Mouse (Mus musculus) heart, postnatal 4 days (tissue): Measurements from ENCODE around the gene Ptgds. TPM values are rescaled to one million over a fixed set of nuclear protein-coding genes. Genes with fewer than 3 reads are reported as not detected.

Source experiments
- DNase-seq: peaks from one replicate; pipeline ENCODE4 v3.0.0; 2021
- total RNA-seq, 2 experiments: library from RNA; stranded (reverse); gene quantifications; 2 replicates each; pipeline ENCODE4 v1.2.3; 2021

The Ptgds gene
- total RNA-seq, 2 experiments from 2014 or later = 117 to 137 TPM

DNA sequence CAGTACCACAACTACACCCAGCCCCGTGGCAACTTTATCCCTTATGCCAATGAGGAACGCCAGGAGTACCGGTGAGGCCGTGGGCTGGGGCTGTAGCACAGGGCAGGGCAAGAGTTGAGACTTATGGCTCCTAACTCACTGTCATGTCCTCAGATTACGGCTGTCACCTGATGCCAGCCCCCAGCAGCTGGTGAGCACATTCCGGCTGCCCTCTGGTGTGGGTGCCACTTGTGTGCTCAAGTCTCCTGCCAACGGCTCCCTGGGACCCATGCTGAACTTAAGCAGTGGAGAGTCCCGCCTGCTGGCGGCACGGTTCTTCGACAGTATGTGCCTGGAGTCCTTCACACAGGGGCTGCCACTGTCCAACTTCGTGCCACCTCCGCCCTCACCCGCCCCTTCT, 27.2 kb downstream of the Ptgds start:
- no peak for DNase-seq

- no peak for DNase-seq
Measured at GRCm38 (mm10) chr2:25441067-25441466, 28.8 kb downstream of the Ptgds start.

GRCm38 (mm10) chr2:25436286-25436820, 33.5 kb downstream of the Ptgds start:
- no peak for DNase-seq

- no peak for DNase-seq
Measured at GRCm38 (mm10) chr2:25434292-25434691, 35.6 kb downstream of the Ptgds start.

DNA sequence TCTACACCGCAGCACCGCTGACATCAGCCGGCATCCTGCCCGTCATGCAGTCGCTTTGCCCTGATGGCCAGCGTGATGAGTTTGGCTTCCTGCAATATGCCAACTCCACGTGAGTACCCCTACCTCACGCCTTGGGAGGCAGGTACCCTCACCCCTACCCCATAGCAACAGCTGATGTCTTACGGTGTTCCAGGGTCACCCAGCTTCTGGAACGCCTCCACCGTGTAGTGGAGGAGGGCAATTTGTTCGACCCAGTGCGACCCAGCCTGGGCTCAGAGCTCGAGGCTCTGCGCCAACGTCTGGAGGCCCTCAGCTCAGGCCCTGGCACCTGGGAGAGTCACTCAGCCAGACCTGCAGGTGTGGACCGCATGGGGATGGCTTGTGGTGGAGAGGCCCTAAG, 36.7 kb downstream of the Ptgds start:
- DNase-seq = no peak

GRCm38 (mm10) chr2:25432326-25433098, 37.3 kb downstream of the Ptgds start:
- DNase-seq = no peak

GRCm38 (mm10) chr2:25431308-25431855, 38.5 kb downstream of the Ptgds start:
- no peak for DNase-seq

DNA sequence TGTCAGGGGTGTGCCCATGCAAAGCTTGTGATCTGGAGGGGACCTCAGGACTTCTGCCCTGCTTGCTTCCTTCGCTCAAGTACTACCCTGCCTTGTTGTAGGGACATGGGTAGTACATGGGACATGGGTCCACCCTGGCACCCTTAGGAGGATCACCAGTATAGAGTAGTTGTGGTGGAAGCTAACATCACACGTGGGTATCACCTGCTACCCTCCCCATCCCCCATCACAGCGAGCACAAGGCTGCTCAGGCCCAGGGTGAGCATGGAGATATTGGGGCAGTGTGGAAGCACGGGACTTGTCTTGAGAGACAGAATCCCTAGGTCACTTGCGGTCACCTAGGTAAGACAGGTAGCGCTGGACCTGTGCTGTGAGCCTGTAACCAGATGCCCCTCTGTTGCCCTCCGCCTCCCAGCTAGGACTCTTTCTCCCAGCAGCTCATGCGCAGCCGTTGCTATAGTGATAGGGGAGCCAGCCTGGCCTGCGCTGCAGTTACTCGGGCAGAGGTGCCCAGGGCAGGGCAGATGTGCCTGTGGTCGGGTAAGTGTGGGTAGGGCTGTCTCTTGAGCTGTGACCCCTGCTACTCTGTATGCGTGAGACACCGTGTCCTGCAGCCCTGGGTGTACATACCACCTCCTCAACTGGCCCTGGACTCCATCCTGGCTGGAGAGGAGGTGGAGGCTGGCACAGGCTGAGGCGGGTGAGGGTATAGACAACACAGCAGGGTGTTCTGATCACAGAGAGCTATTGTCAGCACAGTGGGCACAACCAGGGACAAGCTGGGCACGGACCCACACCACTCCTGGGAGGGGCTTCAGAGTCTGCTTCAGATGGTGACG, 39.2 kb downstream of the Ptgds start:
- DNase-seq = no peak

GRCm38 (mm10) chr2:25429435-25430180, 40.2 kb downstream of the Ptgds start:
- DNase-seq = peak; percentile 36

DNA sequence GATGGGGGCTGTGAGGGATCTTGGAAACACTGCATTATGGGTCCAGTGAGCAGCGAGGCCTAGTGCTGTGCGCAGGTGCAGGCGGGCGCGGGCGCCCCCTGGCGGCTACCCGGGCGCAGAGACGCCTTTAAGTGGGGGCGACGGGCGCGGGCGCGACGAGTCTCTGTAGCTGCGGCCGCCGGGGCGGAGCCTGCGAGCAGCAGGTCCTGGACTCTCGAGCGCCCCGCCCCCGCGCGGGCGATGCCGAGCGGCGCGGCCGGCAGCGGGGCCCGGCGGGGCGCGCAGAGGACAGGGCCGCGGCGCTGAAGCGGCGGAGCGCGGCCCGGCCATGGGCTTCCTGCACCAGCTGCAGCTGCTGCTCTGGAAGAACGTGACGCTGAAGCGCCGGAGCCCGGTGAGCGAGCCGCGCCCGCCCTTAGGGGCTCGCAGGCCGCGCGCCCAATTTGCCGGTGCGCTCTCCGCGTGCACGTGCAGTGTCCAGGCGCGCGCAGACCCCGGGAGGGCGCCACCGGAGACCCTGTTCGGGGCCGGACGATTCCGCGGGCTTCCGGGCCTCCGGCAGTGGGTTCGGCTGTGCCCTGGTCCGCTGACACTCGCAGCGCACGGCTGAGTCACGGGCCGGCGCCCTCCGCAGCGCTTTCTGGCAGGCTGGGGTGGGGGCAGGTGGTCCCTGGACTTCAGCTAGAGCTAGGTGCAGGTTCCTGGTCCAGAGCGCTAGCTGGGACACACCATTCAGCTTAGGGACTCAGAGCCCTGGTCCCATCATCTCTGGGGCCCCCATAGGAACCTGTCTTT, 41.2 kb downstream of the Ptgds start, which contains the start of gene Abca2:
TSS of gene Abca2 (plus strand) at position 262 of the 795 bp plus-strand sequence.
- peak; percentile 96 for DNase-seq

GRCm38 (mm10) chr2:25427256-25427655, 42.6 kb downstream of the Ptgds start:
- DNase-seq = no peak

GRCm38 (mm10) chr2:25426721-25427191, 43.1 kb downstream of the Ptgds start:
- peak; percentile 74 for DNase-seq

GRCm38 (mm10) chr2:25425481-25425880, 44.4 kb downstream of the Ptgds start:
- DNase-seq = no peak

DNA sequence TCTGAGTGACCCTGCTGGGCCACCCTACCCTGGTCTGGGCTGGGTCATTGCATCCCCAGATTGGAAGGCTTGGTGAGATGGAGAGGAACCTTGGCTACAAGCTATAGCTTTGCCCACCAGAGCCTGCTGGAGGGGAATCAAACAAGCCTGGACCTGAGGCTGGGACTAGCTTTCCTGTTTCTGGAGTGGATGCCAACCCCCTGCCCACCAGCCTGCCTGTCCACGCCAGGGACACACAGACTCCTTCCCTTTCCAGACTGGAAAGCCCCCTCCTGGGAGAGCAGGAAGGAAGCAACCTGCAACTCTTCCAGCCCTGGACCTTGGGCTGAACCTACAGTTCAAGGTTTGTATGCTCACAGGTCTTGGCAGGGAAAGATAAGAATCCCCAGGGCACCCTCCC, 46.2 kb downstream of the Ptgds start:
- DNase-seq = no peak

DNA sequence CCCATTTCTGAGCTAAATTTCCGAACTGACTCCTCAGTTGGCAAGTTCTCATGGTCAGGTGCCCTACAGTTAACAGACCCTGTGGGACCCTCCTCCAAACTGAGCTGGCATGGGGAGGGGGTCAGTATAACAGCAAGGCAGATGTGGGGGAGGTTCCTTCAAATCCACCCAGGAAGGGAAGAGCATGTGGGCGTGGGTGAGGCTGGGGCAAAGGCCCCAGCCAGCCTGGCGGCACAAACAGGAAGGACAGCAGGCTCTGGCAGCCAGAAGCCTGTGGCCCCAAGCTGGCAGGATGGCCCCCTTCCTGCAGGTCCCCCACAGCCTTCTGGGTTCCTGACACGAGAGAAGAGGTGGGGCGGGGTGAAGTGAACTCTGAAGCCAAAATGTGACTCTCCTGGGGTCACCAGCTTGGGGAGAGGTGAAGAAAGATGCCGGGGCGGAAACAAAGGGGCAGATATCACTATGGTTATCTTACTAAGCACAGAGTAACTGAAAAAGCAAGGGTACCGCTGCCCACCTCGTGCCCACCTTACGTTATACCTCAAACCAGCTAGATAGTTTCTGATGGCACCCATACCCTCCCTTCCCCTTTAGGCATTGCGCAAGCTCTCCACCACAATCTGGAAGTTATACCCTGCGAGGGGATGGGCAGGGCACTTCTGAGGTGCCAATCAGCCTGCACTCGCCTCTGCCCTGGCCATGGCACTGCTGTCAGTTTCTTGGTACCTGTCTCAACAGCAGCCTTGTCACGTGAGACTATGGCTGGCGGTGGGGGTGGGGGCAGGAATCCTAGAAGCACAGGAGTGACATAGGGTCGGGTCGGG, 47.0 kb downstream of the Ptgds start, which contains the start of gene Fut7:
TSS of gene Fut7 (plus strand) at position 681 of the 824 bp plus-strand sequence.
- no peak for DNase-seq

DNA sequence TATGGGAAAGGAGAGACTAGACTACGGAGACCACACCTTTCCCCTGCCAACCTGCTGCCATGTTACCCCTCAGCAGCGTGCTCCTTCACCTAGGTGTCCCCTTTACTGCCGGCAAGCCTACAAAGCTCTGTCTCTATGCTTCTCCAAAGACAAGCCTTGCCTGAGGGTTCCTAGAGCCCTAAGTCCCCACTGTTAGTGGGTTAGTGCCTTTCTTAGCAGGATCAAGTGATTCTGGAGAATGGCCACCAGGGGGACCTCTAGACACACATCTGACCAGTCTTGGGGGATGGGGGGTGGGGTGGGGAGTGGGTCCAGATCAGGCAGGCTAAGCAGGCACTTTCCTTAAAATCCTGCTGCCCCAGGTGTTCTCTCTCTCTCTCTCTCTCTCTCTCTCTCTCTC, 48.0 kb downstream of the Ptgds start:
- DNase-seq = peak; percentile 53

DNA sequence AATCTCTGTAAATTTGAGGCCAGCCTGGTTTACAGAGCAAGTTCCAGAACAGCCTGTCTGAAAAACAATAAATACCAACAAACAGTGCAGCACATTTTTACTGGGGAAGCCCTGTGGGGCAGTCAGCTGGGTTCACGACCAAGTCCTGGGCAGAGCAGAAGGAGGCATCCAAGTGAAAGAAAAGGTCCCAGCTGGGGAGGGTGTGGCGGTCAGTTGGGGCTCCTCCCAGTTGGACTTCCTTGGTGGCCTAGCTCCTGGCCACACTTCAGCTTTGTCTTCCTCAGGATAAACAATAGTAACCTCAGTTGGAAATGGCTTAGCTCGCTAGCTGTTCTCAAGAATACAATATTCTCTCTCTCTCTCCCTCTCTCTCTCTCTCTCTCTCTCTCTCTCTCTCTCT, 52.4 kb downstream of the Ptgds start:
- DNase-seq = no peak
